Mouse (Mus musculus): ENCODE results near the gene Pik3cd.
"Not testable (repeated sequence)": the region's sequence is repeated elsewhere in the genome, so short reads cannot be mapped to it uniquely, and the experiment has no call there.

Gene Pik3cd

DNA sequence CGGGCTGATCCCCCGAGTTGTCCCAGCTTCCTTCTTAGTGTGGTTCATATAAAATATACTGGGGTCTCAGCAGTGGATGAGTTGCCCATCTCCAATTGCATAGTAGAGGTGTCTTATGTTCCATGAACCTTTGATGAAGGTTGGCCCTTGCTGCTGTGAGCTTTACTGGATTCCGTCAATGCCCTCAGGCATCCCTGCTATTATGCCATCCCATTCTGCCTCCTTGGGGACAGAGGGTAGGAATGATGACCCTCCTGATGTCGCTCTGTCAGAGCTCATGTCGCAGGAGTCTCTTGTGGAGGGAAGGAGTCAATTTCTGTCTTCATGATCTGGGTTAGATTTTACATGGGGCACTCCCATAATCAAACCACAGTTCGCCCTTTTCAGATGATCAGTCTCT, 88.9 kb downstream of the Pik3cd start:
- DNase-seq (ENCODE audit: extremely low read depth, insufficient read length, low spot score) = not testable (repeated sequence)

DNA sequence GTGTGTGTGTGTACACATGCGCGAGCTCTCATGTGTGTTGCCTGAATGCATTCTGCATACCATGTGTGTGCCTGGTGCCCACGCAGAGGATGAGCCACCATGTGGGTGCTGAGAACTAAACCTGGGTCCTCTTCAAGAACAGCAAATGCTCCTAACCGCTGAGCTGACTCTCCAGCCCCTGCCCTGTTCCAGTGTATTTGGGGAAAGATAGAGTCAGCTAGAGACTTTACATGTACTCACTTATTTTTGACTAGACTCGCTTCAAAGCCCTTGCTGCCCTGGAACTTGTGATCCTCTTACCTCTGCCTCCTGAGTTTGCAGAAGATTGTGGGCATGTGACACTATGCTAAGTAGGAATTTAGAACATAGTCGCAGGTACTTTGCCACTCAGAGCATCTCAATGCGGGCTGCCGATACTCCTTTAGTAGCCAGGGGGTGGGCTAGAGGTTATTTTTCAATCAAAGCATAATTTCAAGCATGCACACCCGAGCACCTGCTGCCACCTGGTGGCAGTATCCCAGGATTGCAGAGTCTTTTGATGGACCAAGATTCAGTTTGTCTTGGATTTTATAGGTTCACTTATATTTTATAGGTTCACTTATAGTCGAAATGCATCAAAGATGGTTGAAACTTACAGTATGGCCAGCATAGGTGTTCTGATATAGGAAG, 90.9 kb downstream of the Pik3cd start:
- no peak for DNase-seq (ENCODE audit: extremely low read depth, insufficient read length, low spot score)

DNA sequence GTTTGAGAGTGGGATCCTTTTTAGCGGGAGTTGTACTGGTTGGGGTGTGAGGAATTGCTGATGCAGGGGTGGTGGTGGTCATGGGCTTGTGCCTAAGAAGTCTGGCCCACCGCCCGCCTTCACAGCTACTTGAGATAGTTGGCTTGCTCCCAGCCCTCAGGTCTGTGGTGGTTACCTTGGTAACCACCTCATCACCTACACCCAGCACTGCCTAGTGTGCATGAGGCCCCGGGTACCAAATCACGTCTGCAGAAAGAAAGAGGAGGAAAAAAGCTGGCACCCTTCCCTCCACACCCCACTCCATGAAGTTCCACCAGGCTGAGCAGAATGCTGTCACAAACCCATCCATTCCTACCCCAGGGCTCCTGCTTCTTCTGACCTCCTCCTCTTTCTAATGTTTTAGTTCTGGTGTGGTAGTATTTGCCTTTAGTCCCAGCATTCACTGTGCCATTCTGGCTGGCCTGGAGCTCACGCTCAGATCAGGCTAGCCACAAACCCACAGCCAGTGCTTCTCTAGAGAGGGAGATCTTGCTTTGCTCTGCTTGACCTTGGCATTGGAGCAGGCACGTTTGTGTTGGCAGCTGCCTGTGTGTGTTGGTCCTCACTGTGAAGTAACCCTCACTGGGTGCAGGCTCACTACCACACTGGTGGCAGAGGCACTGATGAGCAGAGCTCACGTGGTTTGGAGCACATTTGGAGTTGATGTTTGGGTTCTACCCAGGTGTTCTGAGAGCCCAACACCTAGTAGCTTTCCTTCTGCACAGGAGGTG, 92.9 kb downstream of the Pik3cd start:
- DNase-seq (ENCODE audit: extremely low read depth, insufficient read length, low spot score) = no peak

DNA sequence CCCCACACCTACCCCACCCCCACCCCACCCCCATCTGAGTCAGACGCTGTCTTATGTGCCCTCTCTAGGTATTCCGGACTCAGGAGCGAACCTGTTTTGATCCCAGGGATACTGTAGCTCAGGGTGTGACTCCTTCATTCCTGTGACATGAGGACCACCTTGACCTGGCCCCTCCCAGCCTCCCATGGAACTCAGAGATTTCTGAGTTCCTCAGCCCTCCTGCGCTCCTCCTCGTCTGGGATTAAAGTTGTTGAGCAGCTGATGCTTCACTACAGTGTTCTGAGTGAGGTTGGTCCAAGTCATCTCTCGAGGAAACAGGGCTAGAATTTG, 94.1 kb downstream of the Pik3cd start:
- no peak for DNase-seq (ENCODE audit: extremely low read depth, insufficient read length, low spot score)

DNA sequence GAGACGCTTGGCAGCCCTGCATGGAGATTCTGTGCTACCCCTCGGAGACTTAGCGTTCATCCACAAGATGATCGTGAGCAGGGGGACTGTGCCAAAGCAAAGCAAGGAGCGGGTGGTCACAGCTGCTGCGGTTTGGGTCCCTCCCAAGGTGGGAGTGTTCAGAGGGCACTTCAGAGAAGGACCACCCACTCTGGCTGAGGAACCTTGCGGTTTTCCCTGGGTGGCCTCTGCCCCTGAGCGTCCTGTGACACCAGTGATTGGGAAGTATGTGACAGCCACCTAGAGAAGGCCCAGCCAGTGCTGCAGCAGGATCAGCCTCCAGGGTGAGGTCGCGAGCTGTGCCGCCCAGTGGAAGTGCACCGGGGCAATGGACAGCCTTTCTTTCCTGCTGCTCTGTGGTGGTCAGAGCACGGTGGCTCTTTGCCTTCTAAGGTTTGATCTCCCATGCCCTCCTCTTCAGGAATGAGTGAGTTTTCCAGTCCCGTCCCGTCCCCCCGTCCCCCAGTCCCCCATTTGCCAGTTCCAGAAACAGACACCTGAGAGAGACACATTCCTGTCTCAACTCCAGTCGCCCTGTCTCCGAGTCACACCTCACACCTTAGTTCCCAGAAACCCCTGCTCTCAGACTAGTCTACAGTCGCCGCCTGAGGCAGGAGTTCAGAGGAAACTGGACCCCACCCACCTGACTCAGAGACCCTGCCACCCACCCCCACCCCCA, 94.6 kb downstream of the Pik3cd start:
- no peak for DNase-seq (ENCODE audit: extremely low read depth, insufficient read length, low spot score)

DNA sequence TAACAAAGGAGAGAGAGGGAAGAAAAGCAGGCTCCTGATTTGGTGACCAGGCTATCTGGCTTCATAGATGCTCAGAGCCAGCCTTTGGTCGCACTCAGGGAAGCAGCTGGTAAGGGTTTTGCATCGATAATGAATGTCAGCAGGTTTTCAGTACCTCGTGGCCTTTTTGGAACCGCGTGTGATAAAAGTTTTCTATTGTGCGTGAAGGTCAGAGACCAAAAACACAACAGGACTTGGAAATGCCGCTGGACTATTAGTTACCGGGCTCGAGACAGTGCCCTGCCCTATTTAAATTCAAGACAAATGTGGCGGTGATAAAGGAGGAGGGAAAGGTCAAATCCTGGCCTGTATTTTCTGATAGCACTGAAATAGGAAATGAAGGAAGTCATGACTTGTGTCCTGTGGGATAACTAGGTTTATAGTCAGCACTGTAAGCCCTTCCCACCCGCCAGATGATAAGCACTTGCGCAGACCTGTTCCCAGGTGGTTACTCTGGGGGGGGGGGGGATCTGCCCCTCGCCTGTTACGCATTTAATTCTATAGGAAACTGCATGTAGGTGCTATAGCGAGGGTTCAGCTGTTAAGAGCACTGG, 95.5 kb downstream of the Pik3cd start:
- no peak for DNase-seq (ENCODE audit: extremely low read depth, insufficient read length, low spot score)

DNA sequence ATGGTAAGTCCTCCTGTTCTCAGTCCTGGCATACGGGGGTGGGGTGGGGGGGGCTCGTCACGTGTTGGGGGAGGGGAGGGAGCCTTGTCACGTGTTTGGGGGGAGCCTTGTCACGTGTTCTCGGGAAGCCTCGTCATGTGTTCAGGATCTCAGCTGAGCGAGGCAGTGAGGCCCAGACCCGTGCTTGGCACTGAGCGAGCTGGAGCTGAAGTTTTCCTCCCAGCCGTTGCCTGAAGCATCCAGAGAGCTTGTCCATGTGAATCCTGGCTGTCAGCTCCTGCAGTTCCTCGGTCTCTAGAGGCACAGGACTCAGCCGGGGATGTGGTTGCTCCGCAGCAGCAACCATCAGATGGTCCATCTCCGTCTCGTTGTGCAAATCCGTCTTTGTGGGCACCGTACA, 96.3 kb downstream of the Pik3cd start:
- DNase-seq (ENCODE audit: extremely low read depth, insufficient read length, low spot score) = no peak

DNA sequence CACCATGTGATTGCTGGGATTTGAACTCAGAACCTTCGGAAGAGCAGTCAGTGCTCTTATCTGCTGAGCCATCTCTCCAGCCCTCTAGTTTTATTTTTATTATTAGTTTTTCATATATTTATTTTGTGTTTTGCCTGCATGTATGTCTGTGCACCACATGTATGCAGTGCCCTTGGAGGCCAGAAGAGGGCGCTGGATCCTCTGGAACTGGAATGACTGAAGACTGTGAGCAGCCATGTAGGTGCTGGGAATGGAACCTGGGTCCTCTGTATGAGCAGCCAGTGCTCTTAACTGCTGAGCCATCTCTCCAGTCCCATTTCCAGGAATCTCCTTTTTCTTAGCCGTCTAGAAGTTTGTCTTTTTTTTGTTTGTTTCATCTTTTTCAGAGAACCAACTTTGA, 97.9 kb downstream of the Pik3cd start:
- DNase-seq (ENCODE audit: extremely low read depth, insufficient read length, low spot score) = no peak

DNA sequence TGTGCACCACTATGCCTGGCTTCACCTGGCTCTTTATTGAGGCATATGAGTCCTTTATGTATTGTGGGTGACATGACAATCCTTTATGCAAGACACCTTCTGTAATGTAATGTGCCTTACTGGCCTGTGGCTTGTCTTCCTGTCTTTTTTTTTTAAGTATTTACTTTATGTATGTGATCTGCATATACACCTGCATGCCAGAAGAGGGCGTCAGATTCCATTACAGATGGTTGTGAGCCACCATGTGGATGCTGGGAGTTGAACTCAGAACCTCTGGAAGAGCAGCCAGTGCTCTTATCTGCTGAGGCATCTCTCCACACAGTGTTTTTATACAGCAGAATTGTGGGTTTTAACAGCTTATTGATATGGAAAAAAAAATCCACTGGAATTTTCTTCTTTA, 98.5 kb downstream of the Pik3cd start:
- no peak for DNase-seq (ENCODE audit: extremely low read depth, insufficient read length, low spot score)

DNA sequence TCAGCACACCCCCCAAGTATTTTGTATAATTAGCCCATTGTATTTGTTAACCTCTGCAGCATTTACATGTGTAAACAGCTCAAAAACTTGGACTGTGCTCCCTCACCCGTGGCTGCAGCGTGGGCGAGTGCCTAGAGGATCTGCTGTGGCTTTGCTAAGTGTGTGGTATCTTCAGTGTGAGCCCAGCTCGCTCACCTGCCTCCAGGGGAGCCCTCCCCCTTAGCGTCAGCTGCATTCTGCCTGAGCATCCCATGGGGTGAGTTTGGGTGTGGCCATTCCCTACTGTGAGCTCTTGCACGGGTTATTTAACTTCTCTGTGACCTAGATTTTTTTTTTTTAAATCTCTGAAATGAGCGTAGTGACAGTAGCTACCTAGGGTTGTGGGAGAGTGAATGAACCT, 100.1 kb downstream of the Pik3cd start:
- DNase-seq (ENCODE audit: extremely low read depth, insufficient read length, low spot score) = no peak

DNA sequence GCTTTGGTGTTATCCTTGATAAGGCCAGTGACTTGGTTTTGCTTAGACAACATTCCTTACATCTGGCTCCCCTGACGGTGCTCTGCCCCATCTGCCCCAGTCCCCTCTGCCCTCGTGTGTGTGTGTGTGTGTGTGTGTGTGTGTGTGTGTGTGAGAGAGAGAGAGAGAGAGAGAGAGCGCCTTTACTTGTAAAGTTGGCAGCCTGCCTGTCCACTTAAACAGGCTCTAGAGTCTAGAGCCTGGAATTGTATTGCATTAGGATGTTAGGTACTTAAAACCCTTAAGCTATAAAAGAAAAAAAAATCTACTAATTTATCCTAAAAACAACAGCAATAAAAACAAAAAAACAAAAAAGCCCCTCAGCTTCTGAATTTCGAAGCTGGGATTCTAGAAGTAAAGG, 100.9 kb downstream of the Pik3cd start:
- no peak for DNase-seq (ENCODE audit: extremely low read depth, insufficient read length, low spot score)

DNA sequence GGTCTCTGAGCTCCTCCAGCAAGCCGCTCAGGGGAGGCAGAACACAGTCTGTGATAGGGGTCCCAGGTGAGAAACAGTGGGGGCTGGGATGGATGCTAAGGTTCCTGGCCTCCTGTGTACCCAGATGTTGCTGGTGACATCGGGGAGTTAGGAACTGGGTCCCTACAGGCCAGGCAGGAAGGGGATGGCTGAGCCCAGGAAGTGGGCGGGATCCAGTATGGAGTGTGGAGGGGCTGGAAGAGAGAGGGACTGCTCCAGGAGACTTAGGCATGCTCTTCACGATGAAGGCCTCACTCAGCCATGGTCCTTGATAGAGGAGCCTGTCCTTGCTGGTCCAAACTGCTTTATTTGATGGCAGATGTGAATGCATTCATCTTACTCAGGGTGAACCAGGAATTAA, 102.2 kb downstream of the Pik3cd start:
- no peak for DNase-seq (ENCODE audit: extremely low read depth, insufficient read length, low spot score)

DNA sequence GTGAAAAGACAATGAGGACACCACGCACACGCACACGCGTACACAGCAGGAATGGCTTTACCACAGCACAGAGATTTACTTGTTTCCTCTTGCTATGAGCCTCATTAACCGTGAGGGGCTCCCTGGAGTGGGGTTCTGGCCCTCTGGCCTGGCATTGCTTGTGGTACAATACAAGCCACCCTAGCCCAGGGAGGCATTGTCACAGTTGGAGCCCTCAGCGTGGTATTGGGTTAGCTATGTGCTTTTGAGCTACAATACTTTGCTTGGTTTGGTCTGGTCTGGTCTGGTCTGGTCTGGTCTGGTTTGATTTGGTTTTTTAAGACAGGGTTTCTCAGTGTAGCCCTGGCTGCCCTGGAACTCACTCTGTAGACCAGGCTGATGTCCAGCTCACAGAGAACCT, 102.8 kb downstream of the Pik3cd start:
- no peak for DNase-seq (ENCODE audit: extremely low read depth, insufficient read length, low spot score)

Data from 3134 (cell line).